Mouse (Mus musculus) intestine, embryonic 16.5 days (tissue): ENCODE data around the gene Trak1. TPM values are rescaled to one million over a fixed set of nuclear protein-coding genes. Genes with fewer than 3 reads are reported as not detected.

Experiments
- ATAC-seq: fragments of 200-750 bp; cut with Nextera tagmentation; 2 replicates; pipeline ENCODE4 v1.8.0; 2017; ENCODE audit warnings: moderate TSS enrichment, moderate library complexity
- H3K27ac ChIP-seq: fragments of 300-500 bp; sonication (generic); 2 replicates; pipeline ENCODE4 v1.5.1; 2014; ENCODE audit warnings: mild to moderate bottlenecking, low read length
- H3K27me3 ChIP-seq: fragments of 300-500 bp; sonication (generic); replicated peaks from 2 replicates; pipeline ENCODE4 v1.6.1; 2014; ENCODE audit warnings: low read length, control low read depth, mixed read lengths; ENCODE audit not compliant: control insufficient read depth, insufficient read depth
- H3K36me3 ChIP-seq: fragments of 300-500 bp; sonication (generic); 2 replicates; pipeline ENCODE4 v1.6.1; 2014; ENCODE audit warnings: low read length, control low read depth; ENCODE audit not compliant: control insufficient read depth, insufficient read depth
- H3K4me1 ChIP-seq: fragments of 300-500 bp; sonication (generic); 2 replicates; pipeline ENCODE4 v1.6.1; 2014; ENCODE audit warnings: low read length, control low read depth, mixed read lengths; ENCODE audit not compliant: control insufficient read depth, insufficient read depth
- H3K4me2 ChIP-seq: fragments of 300-500 bp; sonication (generic); 2 replicates; pipeline ENCODE4 v1.6.1; 2014; ENCODE audit warnings: low read depth, low read length, control low read depth
- H3K4me3 ChIP-seq: fragments of 300-500 bp; sonication (generic); 2 replicates; pipeline ENCODE4 v1.5.1; 2014; ENCODE audit warnings: mild to moderate bottlenecking, low read length
- H3K9ac ChIP-seq: fragments of 300-500 bp; sonication (generic); 2 replicates; pipeline ENCODE4 v1.6.1; 2014; ENCODE audit warnings: low read depth, low read length
- H3K9me3 ChIP-seq: fragments of 300-500 bp; sonication (generic); 2 replicates; pipeline ENCODE4 v1.6.1; 2016; ENCODE audit warnings: low read length, control low read depth; ENCODE audit not compliant: control insufficient read depth
- WGBS: fragments of 180-500 bp; shearing (Covaris S2); extraction: QIAGEN DNeasy Blood & Tissue Kit; methylation state at CpG from one replicate; pipeline ENCODE4 v1.1.7; 2014; 5-methylcytosine and 5-hydroxymethylcytosine counted together
- polyA plus RNA-seq: library from polyadenylated mRNA; unstranded; fragments of >200 nt; fragmentation: Nextera tagmentation; extraction: Ambion mirVana; gene quantifications from 2 replicates; pipeline ENCODE4 v1.2.1, GENCODE M21; 2015

Trak1 gene
- polyA plus RNA-seq: 21.7 and 23.7 TPM in 2 replicates

DNA sequence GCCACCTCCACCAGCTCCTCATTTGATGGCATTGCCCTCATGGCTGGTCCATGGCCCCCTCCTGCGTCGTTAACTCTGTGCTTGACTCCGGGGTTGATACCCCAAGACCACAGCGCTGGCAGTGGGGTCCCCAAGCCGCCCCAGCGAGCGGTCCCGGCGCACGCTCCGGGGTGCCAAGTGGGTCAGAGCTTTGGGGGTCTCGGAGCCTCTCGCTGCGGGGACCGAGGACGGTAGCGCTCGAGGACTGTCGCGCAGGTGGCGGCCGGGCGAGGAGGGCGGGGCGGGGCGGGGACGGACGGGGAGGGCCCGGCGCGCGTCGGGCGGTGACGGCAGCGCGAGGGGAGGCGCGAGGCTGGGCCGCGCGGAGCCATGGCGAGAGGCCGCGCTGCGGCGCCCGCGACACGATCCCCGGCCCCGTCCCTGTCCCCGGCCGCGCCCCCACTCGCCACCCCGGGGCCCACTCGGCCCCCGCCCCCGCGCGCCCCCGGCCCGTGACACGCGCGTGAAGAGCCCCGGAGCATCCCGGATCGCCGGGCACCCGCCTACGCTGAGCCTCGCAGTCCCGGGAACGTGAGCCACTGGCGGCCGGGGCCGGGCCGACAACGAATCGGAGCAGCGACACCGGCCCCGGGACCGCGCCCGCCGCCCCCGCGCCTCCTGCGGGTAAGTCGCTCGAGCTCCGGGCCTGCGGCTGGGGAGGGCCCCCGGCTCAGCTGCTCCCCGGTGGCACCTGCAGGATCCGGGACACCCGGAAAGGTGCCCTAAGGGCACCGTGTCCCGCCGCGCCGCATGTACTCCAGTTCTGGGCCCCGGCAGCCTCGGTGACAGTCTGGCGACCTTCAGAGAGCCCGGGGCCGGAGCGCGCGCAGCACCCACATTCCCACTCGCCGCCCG, at the start of gene Trak1:
Gene Trak1, plus strand, starts transcription at position 332 of the 894 bp plus-strand sequence.
- Histone ChIP-seq H3K9ac (peak within 1 kb of the TSS; percentile 96), H3K27ac (peak within 1 kb of the TSS; percentile 79), H3K9me3 (no peaks in the 10 kb centered on the region), H3K4me2 (peak within 1 kb of the TSS; percentile 99), H3K36me3 (no peaks in the 10 kb centered on the region), H3K4me1 (peaks cover 44% of the 10 kb centered on the region), H3K4me3 (peak within 1 kb of the TSS; percentile 91), H3K27me3 (0 out of 2 replicates have a peak, but pooled peaks cover 3% of the 10 kb centered on the region)
- under 1% methylated on average over 60 of the region's 116 CpGs for WGBS
- peak; percentile 86 for ATAC-seq

GRCm38 (mm10) chr9:121247956-121248775, 49.1 kb upstream of the Trak1 start:
- no peak for ATAC-seq
- WGBS: 59% methylated on average over 12 of the region's 12 CpGs

GRCm38 (mm10) chr9:121249805-121250204, 47.5 kb upstream of the Trak1 start:
- H3K4me2 ChIP-seq: no peak overlapping the region
- 52% methylated on average over 14 of the region's 14 CpGs for WGBS
- H3K36me3 ChIP-seq: no peaks in the 10 kb centered on the region
- no peak overlapping the region for H3K9ac ChIP-seq
- no peaks in the 10 kb centered on the region for H3K27me3 ChIP-seq
- no peaks in the 10 kb centered on the region for H3K4me1 ChIP-seq
- no peak for ATAC-seq
- no peak overlapping the region for H3K27ac ChIP-seq
- no peaks in the 10 kb centered on the region for H3K9me3 ChIP-seq
- no peak overlapping the region for H3K4me3 ChIP-seq

More at GRCm38 (mm10) chr9:121247956-121248775, 49.1 kb upstream of the Trak1 start:
- no peak overlapping the region for H3K27ac ChIP-seq
- H3K4me1 ChIP-seq: no peaks in the 10 kb centered on the region
- no peak overlapping the region for H3K4me2 ChIP-seq
- no peaks in the 10 kb centered on the region for H3K27me3 ChIP-seq
- no peaks in the 10 kb centered on the region for H3K36me3 ChIP-seq
- H3K9me3 ChIP-seq: no peaks in the 10 kb centered on the region
- H3K4me3 ChIP-seq: no peak overlapping the region
- no peak overlapping the region for H3K9ac ChIP-seq

GRCm38 (mm10) chr9:121250854-121251253, 46.4 kb upstream of the Trak1 start:
- Histone ChIP-seq H3K4me3 (no peak overlapping the region), H3K9me3 (no peaks in the 10 kb centered on the region), H3K9ac (no peak overlapping the region), H3K36me3 (no peaks in the 10 kb centered on the region), H3K4me1 (no peaks in the 10 kb centered on the region), H3K27ac (no peak overlapping the region), H3K27me3 (no peaks in the 10 kb centered on the region), H3K4me2 (no peak overlapping the region)
- ATAC-seq: no peak
- WGBS: 89% methylated on average over 11 of the region's 11 CpGs

- no peak for ATAC-seq
- H3K9ac ChIP-seq: no peak overlapping the region
- no peaks in the 10 kb centered on the region for H3K4me1 ChIP-seq
- H3K36me3 ChIP-seq: no peaks in the 10 kb centered on the region
- WGBS: 78% methylated on average over 2 of the region's 2 CpGs
- no peaks in the 10 kb centered on the region for H3K27me3 ChIP-seq
- H3K9me3 ChIP-seq: no peaks in the 10 kb centered on the region
- no peak overlapping the region for H3K4me3 ChIP-seq
- H3K4me2 ChIP-seq: no peak overlapping the region
- H3K27ac ChIP-seq: no peak overlapping the region
Measured at GRCm38 (mm10) chr9:121253983-121254382, 43.3 kb upstream of the Trak1 start.

DNA sequence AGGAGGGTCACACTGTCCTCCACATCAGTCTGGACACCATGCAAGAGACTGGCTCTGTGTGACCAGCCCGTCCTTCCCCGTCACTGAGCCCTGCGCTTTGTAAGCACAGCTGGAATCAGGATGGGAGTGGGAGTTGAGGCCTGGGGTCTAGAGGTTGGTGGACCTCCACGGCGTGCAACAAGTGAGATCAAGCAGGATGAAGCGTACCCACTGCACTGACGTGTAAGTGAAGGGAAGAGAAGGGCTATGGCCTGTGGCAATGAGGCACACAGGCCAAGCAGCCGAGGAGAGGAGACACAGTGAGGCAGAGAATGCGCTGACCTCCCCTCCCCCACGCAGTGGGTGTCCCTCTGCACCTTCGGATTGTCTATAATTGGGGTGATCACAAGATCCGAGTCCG, 42.5 kb upstream of the Trak1 start:
- Histone ChIP-seq H3K4me1 (no peaks in the 10 kb centered on the region), H3K27me3 (no peaks in the 10 kb centered on the region), H3K9ac (no peak overlapping the region), H3K4me3 (no peak overlapping the region), H3K36me3 (no peaks in the 10 kb centered on the region), H3K27ac (no peak overlapping the region), H3K4me2 (no peak overlapping the region), H3K9me3 (no peaks in the 10 kb centered on the region)
- ATAC-seq: no peak
- 94% methylated on average over 13 of the region's 13 CpGs for WGBS

GRCm38 (mm10) chr9:121257106-121257505, 40.2 kb upstream of the Trak1 start:
- WGBS: 83% methylated on average over 9 of the region's 9 CpGs

GRCm38 (mm10) chr9:121265307-121265706, 32.0 kb upstream of the Trak1 start:
- Histone ChIP-seq H3K27ac (no peak overlapping the region), H3K27me3 (no peaks in the 10 kb centered on the region), H3K36me3 (no peaks in the 10 kb centered on the region), H3K4me2 (no peak overlapping the region), H3K4me3 (no peak overlapping the region), H3K9me3 (no peaks in the 10 kb centered on the region), H3K4me1 (no peaks in the 10 kb centered on the region; the same call in 1 of the 2 replicates), H3K9ac (no peak overlapping the region)
- no peak for ATAC-seq
- 66% methylated on average over 10 of the region's 10 CpGs for WGBS

More at GRCm38 (mm10) chr9:121257106-121257505, 40.2 kb upstream of the Trak1 start:
- ATAC-seq: no peak
- Histone ChIP-seq H3K9ac (no peak overlapping the region), H3K9me3 (no peaks in the 10 kb centered on the region), H3K27ac (no peak overlapping the region), H3K4me3 (no peak overlapping the region), H3K36me3 (no peaks in the 10 kb centered on the region), H3K4me2 (no peak overlapping the region), H3K4me1 (no peaks in the 10 kb centered on the region), H3K27me3 (no peaks in the 10 kb centered on the region)

DNA sequence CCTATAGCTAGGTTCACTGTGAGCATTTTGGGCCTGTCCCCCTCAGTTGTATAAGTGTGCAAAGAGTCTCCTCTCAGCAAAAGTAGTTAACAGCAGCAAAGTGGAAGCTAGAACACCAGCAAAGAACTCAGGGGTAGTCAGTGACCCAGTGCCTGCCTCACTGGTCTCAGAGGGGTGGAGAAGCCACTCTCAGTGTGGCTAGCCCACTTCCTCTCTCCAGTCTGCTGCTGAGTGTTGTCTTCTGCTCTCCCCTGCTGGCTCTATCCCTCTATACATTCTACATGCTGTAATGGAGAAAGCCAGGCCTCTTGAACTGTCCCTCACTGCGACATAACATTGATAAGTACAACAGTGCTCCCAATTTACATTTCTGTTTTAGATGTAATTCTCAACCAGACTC, 26.2 kb upstream of the Trak1 start:
- no peak overlapping the region for H3K4me2 ChIP-seq
- no peak for ATAC-seq
- H3K27ac ChIP-seq: no peak overlapping the region
- H3K27me3 ChIP-seq: no peaks in the 10 kb centered on the region
- no peaks in the 10 kb centered on the region for H3K36me3 ChIP-seq
- WGBS: 83% methylated on average over 1 of the region's 1 CpGs
- H3K9me3 ChIP-seq: no peaks in the 10 kb centered on the region
- H3K4me3 ChIP-seq: no peak overlapping the region
- H3K9ac ChIP-seq: 0 out of 2 replicates have a peak overlapping the region, but pooled peaks have one; percentile 14
- no peaks in the 10 kb centered on the region for H3K4me1 ChIP-seq
